Mouse (Mus musculus) liver (tissue): ENCODE data around the gene Uba5.

Source experiments
- DNase-seq: peaks from one replicate; pipeline ENCODE4 v3.0.0-alpha.2; 2020; ENCODE audit warnings: mixed read lengths

Gene Uba5

GRCm38 (mm10) chr9:104051028-104051427 lies 11.9 kb downstream of the Uba5 start:
- no peak for DNase-seq

- DNase-seq, result no peak
Measured at GRCm38 (mm10) chr9:104043676-104044075, 19.3 kb downstream of the Uba5 start.

DNA sequence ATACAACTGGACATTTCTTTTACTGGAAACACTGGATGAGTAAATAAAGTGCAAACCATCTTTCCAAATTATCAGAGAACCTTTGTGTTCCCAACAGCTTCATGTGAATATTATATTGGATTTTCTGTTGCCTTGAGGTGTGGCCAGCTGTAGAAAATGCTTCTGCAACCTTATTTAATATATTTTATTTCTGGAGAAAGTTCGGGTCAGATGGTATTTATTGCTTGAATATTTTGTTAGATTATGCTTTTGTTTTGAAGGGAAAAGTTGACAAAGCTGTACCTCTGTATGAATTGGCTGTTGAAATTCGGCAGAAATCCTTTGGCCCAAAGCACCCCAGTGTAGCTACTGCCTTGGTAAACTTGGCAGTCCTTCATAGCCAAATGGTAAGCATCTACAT lies 22.6 kb downstream of the Uba5 start, which contains the start of gene Gm28305:
Gene Gm28305 (plus strand): TSS at position 301 of the 400 bp plus-strand sequence.
- DNase-seq, result no peak

- no peak for DNase-seq
Measured at GRCm38 (mm10) chr9:104039742-104040141, 23.2 kb downstream of the Uba5 start.

- DNase-seq, result no peak
Measured at GRCm38 (mm10) chr9:104039031-104039695, 23.8 kb downstream of the Uba5 start.

- DNase-seq, result no peak
Measured at GRCm38 (mm10) chr9:104038266-104038665, 24.7 kb downstream of the Uba5 start.

DNA sequence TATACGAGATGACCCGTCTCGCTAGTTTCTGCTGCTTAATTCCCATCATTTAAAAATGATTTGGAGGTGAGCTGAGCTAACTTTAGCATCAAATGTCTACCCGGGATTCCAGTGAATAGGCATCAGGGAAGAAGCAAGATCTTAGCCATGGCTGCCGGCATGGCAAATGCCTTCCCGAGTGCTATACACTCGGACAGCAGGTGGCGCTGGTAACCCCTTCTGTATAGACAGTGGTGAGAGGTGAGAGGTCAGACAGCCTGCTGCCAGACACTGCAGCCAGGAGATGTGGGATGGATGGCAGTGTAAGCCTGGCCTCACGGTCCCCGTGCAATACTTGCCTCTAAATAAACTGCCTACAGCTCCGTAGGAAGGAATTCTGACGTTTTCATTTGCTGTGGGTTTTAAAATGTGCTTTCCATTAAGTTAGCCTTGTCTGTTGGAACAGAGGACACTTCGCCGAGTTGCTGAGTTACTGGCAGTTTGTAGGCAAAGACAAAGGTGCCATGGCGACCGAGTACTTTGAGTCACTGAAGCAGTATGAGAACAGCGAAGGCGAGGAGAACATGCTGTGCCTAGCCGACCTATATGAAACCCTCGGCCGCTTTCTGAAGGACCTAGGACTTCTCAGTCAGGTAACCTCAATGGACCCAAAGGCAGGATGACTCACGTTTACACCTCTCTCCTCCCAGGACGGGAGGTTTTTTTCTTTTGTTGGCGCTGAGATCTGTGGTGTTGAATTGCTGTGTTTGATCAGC lies 27.5 kb downstream of the Uba5 start:
- peak; percentile 78 for DNase-seq

- DNase-seq, result no peak
Measured at GRCm38 (mm10) chr9:104034718-104035117, 28.2 kb downstream of the Uba5 start.

DNA sequence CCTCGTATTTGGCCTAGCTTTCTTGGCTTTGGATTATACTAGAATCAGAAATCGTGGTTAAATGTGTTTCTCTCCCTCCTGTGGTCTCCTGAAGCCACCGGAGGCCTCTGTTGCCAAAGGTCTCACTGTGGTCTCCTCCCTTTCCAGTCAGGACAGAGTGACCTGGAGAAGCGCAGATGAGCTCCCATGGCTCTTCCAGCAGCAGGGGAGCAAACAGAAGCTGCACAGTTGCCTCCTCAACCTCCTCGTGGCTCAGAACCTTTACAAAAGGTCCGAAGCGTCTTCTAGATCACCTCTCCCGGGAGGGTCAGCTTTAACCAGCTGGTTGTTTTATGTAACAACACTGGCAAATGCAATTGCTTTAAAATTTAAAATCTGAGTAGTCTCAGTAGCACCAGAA lies 28.7 kb downstream of the Uba5 start:
- no peak for DNase-seq

DNA sequence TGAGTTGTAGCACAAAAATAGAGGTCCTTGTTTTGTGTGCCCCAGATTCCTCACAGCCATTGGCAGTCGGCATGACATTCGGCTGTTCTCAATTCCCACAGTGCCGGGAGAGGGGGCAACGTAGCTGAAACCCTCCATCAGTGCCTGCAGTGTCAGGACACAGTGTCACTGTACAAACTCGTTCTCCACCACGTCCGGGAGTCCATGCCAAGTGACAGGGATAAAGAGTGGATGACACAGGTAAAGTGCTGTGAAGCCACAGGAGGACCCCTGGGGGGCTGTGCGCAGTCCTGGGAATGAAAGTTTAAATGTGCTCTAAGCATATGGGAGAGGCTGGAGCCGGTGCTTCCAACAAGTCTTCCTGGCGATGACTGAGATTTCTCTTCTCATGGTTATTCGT lies 33.1 kb downstream of the Uba5 start:
- no peak for DNase-seq

DNA sequence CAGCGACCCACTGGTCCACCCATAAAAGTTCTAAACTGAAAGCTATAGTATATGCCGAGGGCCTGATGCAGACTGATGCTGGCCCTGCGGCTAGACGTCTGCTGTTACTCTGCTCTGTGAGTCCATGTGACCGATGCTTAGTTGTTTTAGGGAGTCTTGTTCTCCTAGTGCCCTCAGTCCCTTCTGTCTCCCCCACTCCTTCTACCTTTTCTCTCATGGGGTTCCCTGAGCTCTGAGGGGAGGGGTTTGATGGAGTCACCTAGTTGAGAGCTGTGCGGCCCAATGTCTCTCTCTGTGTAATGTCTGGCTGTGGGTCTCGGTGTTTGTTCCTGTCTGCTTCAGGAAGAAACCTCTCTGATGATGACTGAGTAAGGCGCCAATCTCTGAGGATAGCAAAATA lies 35.7 kb downstream of the Uba5 start:
- no peak for DNase-seq

DNA sequence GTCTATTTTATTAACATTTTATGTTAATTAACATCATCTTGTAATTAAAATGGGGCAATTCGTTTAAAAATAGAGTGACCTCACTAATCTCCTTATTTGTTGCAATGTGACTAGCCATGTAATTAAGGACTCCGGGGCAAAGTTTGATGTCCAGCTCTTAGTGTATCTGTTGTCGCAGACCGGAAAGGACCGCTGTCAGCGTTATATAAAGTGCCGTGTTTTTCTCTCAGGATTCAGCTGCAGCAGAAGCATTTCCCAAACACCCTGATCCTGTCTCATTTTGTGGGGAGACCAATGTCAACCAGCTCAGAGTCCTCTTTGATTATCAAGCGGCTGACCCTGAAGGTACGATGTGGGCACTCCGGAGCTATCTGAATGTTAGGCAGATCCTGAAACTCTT lies 41.9 kb downstream of the Uba5 start:
- no peak for DNase-seq

DNA sequence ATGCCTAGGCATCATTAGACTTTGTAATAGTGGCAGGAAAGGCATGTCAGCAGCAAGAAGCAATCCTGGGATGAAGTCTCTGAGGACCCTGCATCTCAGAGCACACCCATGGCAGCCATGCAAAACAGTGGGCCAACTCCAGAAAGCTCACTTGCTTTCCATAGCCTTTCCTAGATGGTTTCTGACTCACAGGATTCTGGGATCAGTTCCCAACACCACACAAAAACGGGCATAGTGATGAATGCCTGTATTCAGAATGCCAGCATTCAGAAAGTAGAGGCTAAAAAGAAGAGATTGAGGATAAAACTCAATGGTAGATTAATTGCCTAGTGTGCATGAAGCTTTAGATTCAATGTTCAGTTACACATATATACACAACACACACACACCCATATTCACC lies 48.4 kb downstream of the Uba5 start:
- DNase-seq, result no peak

GRCm38 (mm10) chr9:104002913-104003330 lies 60.0 kb downstream of the Uba5 start:
- peak; percentile 65 for DNase-seq

GRCm38 (mm10) chr9:104001921-104002859 lies 60.7 kb downstream of the Uba5 start, which contains the start of gene Nphp3:
Nphp3 (plus strand) TSS chr9:104002544.
- peak; percentile 95 for DNase-seq

DNA sequence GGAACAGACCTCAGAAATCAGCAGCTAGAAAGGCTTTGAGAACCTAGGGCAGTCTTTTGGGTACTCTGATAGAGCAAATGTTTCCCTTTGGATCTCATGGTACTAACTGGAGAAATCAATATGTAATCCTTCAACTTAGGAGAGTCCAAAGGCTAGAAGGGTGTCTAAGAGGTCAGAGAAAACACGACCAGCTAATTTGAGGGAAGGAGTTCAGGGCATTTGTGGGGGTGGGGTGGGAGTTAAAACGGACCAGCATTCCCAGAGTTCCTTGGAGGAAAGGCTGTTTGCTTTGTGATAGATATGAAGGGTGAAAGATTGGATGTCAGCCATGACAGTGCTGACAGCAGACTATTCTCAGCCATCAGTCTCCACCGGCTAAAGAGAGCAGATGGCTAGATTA lies 62.3 kb downstream of the Uba5 start:
- no peak for DNase-seq
